Mouse (Mus musculus) embryo, embryonic 11.5 days (tissue): ENCODE measurements around the gene Gjc3.

Experiments
- DNase-seq: peaks from one replicate; pipeline ENCODE4 v3.0.0-alpha.2; 2012; ENCODE audit warnings: low read depth, low spot score

The Gjc3 gene

GRCm38 (mm10) chr5:137914508-137914907 is 48.4 kb downstream of the Gjc3 start:
- DNase-seq = no peak

GRCm38 (mm10) chr5:137909564-137910262 is 53.2 kb downstream of the Gjc3 start:
- DNase-seq = no peak
